Mouse (Mus musculus) midbrain, embryonic 15.5 days (tissue): ENCODE measurements at regions not wholly inside any gene's neighbourhood (a gene's known extent, or its start where the extent isn't known, plus 50 kb on each side); places are given as distances from the start of the nearest gene placed in this dataset.
A peak's percentile ranks its signal among the peaks of the same experiment; 100 is the strongest.
"Not testable (repeated sequence)": the region's sequence is repeated elsewhere in the genome, so short reads cannot be mapped to it uniquely, and the experiment has no call there.

Experiments
- ATAC-seq: fragments of 200-750 bp; cut with Nextera tagmentation; replicated peaks from 2 replicates; pipeline ENCODE4 v1.8.0; 2017; ENCODE audit warnings: moderate TSS enrichment
- H3K27ac ChIP-seq: fragments of 300-500 bp; sonication (generic); 2 replicates; pipeline ENCODE4 v1.5.1; 2015; ENCODE audit warnings: mild to moderate bottlenecking, inconsistent platforms
- H3K27me3 ChIP-seq: fragments of 300-500 bp; sonication (generic); replicated peaks from 2 replicates; pipeline ENCODE4 v1.6.1; 2015; ENCODE audit warnings: inconsistent platforms
- H3K36me3 ChIP-seq: fragments of 300-500 bp; sonication (generic); replicated peaks from 2 replicates; pipeline ENCODE4 v1.6.1; 2015; ENCODE audit warnings: inconsistent platforms
- H3K4me1 ChIP-seq: fragments of 300-500 bp; sonication (generic); 2 replicates; pipeline ENCODE4 v1.6.1; 2015; ENCODE audit warnings: inconsistent platforms
- H3K4me2 ChIP-seq: fragments of 300-500 bp; sonication (generic); 2 replicates; pipeline ENCODE4 v1.6.1; 2015; ENCODE audit warnings: inconsistent platforms, mild to moderate bottlenecking, moderate library complexity
- H3K4me3 ChIP-seq: fragments of 300-500 bp; sonication (generic); 2 replicates; pipeline ENCODE4 v1.5.1; 2015; ENCODE audit warnings: mild to moderate bottlenecking, inconsistent platforms
- H3K9ac ChIP-seq: fragments of 300-500 bp; sonication (generic); 2 replicates; pipeline ENCODE4 v1.6.1; 2015; ENCODE audit warnings: mild to moderate bottlenecking, inconsistent platforms
- H3K9me3 ChIP-seq: fragments of 300-500 bp; sonication (generic); 2 replicates; pipeline ENCODE4 v1.6.1; 2016; ENCODE audit warnings: inconsistent platforms
- WGBS: fragments of 180-500 bp; shearing (Covaris S2); methylation state at CpG from one replicate; pipeline ENCODE4 v1.1.7; 2015; ENCODE audit warnings: mixed read lengths; 5-methylcytosine and 5-hydroxymethylcytosine counted together
- microRNA-seq: library from miRNA; unstranded; fragments of <30 nt; microRNA quantifications from one replicate; pipeline ENCODE4, GENCODE M21; 2016

DNA sequence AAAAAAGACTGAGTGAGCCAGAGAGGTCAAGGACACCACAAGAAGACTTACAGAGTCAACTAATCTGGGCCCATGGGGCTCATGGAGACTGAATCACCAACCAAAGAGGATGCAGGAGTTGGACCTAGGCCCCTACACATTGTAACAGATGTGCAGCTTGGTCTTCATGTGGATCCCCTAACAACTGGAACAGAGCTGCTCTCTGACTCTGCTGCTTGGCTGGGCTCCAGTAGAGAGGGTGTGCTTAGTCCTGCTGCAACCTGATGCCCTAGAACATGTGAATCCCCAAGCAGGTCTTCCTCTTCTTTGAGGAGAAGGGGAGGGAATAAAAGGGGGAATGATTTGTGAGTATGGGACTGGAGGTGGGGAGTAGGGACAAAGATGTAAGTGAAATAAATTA lies 325.8 kb downstream of the Lrig3 start:
- Histone ChIP-seq H3K27me3 (no peaks in the 10 kb centered on the region), H3K9me3 (no peaks in the 10 kb centered on the region), H3K4me2 (no peak overlapping the region), H3K36me3 (no peaks in the 10 kb centered on the region), H3K9ac (no peak overlapping the region), H3K4me3 (no peak overlapping the region), H3K4me1 (no peaks in the 10 kb centered on the region), H3K27ac (no peak overlapping the region)
- no peak for ATAC-seq

DNA sequence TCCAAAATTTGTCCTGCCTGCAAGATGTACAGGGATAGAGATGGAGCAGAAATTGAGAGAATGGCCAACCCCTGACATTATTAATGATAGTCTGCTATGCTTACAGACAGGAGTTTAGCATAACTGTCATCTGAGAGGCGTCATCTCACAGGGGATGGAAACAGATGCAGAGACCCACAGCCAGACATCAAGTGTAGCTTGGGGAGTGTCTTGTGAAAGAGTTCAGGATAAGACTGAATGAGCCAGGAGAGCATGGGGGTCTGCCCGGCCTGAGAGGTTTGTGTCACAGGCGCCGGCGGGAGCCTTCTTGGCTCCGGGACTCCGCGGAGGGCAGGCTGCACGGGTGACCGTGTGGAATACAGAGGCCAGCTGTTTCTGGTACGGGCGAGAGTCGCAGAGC lies 319.1 kb downstream of the Lrig3 start:
- not testable (repeated sequence) for H3K9me3 ChIP-seq, H3K27me3 ChIP-seq, H3K4me1 ChIP-seq, H3K27ac ChIP-seq, H3K4me3 ChIP-seq, H3K4me2 ChIP-seq, H3K9ac ChIP-seq, ATAC-seq, H3K36me3 ChIP-seq
- WGBS, result 95% methylated on average over 6 of the region's 13 CpGs

DNA sequence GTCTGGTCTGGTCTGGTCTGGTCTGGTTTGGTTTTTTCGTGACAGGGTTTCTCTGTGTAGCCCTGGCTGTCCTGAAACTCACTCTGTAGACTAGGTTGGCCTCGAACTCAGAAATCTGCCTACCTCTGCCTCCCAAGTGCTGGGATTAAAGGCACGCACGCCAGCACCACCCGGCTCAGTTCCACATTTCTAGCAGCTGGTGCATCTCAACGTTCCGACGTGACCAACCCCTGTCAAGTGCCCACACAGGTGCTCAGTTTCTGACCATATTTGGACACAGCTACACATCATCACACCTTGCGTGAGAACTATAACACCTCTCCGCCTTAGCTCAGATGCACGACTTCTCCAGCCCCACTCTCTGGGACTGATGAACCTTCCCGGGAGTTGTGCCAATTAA lies 304.4 kb downstream of the Lrig3 start:
- H3K9ac ChIP-seq, result no peak overlapping the region
- H3K4me2 ChIP-seq, result no peak overlapping the region
- no peak overlapping the region for H3K4me3 ChIP-seq
- WGBS, result 96% methylated on average over 12 of the region's 12 CpGs
- no peaks in the 10 kb centered on the region for H3K4me1 ChIP-seq
- ATAC-seq, result no peak
- H3K27me3 ChIP-seq, result no peaks in the 10 kb centered on the region
- no peaks in the 10 kb centered on the region for H3K36me3 ChIP-seq
- H3K9me3 ChIP-seq, result no peaks in the 10 kb centered on the region
- no peak overlapping the region for H3K27ac ChIP-seq

DNA sequence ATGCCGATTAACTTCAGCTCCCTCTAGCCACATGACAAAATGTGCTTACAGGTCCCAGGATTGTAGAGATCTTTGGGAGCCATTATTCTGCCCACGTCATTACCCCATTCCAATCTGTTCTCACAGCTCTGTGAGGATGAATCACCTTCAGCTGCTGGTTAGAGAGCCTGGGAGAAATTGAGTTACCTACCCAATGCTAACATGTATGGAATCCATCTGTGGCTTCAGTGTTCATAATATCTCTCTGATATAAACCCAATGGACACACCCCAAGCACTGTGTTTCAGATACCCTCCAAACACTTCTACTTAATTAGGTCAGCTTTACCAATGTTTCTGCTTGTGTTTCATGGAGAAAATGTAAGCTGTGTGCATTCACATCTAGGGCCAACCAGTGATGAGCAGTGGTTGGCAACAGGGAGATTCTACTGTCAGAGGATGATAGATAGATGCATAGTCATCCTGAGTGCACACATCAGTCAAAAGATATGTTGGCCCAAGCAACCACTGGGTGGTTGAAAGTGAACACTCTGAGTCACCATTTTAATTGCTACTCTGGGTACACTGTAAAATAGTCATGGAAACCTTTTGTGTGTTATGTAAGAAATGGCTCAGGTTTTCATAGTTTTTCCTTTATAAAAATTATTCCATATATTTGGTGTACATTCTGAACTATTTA lies 301.5 kb downstream of the Lrig3 start:
- H3K9me3 ChIP-seq, result no peaks in the 10 kb centered on the region
- no peak overlapping the region for H3K4me3 ChIP-seq
- ATAC-seq, result no peak
- 89% methylated on average over 2 of the region's 2 CpGs for WGBS
- no peaks in the 10 kb centered on the region for H3K4me1 ChIP-seq
- H3K27ac ChIP-seq, result no peak overlapping the region
- no peak overlapping the region for H3K4me2 ChIP-seq
- H3K9ac ChIP-seq, result no peak overlapping the region
- no peaks in the 10 kb centered on the region for H3K27me3 ChIP-seq
- H3K36me3 ChIP-seq, result no peaks in the 10 kb centered on the region

DNA sequence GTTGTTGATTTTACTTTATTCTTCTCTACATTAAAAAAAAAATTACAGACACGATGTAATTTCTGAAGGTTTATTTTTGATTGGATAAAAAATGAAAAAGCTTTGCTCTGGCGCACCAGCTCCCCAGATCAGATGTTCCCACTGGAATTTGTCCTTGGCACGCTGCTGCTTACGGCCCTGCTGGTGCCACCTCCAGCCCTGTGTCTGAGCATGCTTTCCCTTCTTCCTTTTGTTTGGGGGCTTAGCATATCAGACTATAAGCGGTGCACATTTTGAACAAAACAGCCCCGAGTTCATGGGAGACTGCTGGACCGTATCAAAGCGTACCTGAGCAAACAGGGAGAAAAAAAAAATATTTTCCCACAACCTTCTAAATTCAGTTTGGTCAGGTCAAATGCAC lies 291.2 kb downstream of the Lrig3 start:
- WGBS, result 28% methylated on average over 8 of the region's 8 CpGs
- H3K4me2 ChIP-seq, result no peak overlapping the region
- H3K4me1 ChIP-seq, result peaks cover 10% of the 10 kb centered on the region; the same call in 1 of the 2 replicates
- H3K4me3 ChIP-seq, result no peak overlapping the region
- H3K9me3 ChIP-seq, result no peaks in the 10 kb centered on the region
- H3K9ac ChIP-seq, result no peak overlapping the region
- H3K27ac ChIP-seq, result peak overlapping the region; percentile 34; the same call in 1 of the 2 replicates
- ATAC-seq, result no peak
- H3K27me3 ChIP-seq, result no peaks in the 10 kb centered on the region
- no peaks in the 10 kb centered on the region for H3K36me3 ChIP-seq

DNA sequence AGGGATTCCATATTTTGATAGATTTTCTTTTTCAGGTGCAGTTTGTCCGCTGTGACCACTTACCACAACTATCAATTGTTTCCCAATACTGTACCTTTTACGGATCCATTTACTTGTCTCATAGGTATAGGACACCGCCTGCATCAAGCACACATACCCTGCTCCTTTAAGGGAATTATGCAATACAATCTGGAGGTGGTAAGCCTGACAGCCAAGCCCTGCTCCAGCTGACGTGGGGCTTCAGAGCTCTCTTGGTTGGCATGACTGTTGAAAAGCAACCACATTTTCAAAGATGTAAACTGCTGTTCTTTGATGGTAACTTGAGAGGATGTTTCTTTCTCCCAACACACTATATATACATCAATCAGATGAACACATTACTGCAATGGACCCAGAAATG lies 288.2 kb downstream of the Lrig3 start:
- Histone ChIP-seq H3K36me3 (no peaks in the 10 kb centered on the region), H3K9ac (no peak overlapping the region)

DNA sequence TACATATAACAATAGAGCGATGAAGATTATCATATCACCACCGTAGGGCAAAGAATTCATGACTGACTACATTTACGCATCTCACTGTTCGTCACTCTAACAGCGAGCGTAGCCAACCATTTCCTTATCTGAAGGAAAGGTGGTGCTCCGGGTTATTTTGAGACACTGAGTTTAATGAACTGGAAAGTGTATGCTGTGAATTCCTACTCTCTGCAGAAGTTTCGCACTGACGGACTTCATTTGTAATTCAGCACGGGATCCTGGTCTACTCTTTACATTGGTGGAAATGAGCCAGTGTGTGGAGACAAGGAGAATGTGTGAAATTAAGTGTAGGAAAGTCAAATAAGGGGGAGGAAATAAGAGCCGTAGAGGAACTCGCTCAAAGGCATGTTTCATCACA lies 283.2 kb downstream of the Lrig3 start:
- H3K9ac ChIP-seq, result no peak overlapping the region
- H3K27me3 ChIP-seq, result no peaks in the 10 kb centered on the region
- ATAC-seq, result no peak
- H3K4me2 ChIP-seq, result no peak overlapping the region
- no peaks in the 10 kb centered on the region for H3K4me1 ChIP-seq
- no peak overlapping the region for H3K27ac ChIP-seq
- H3K4me3 ChIP-seq, result no peak overlapping the region
- no peaks in the 10 kb centered on the region for H3K36me3 ChIP-seq
- H3K9me3 ChIP-seq, result no peaks in the 10 kb centered on the region
- WGBS, result 64% methylated on average over 12 of the region's 12 CpGs

More for the DNA sequence above, 288.2 kb downstream of the Lrig3 start:
- Histone ChIP-seq H3K4me2 (no peak overlapping the region), H3K4me3 (no peak overlapping the region), H3K4me1 (peaks cover 10% of the 10 kb centered on the region; the same call in 1 of the 2 replicates), H3K9me3 (no peaks in the 10 kb centered on the region), H3K27ac (no peak overlapping the region), H3K27me3 (no peaks in the 10 kb centered on the region)
- ATAC-seq, result no peak
- 87% methylated on average over 4 of the region's 4 CpGs for WGBS

DNA sequence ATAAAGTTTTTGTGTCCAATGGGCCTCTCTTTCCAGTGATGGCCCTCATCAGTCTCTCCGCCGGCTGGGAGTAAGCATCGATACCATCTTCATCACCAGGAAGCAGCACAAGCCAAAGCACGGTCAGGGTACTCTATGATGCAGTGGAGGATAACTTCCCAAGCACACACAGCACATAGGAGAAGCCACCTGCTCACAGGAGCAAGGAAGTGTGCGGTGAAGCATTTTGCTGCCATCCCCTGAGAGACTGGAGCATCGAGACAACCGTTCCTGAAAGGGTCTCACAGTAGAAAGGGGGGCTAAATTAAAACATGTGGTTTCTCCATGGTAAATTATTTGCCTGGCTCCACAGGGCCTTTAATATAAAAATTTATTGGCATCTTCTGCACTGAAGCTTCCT lies 277.1 kb downstream of the Lrig3 start:
- Histone ChIP-seq H3K4me2 (no peak overlapping the region), H3K4me1 (no peaks in the 10 kb centered on the region), H3K9ac (no peak overlapping the region), H3K9me3 (no peaks in the 10 kb centered on the region), H3K27me3 (no peaks in the 10 kb centered on the region), H3K36me3 (no peaks in the 10 kb centered on the region), H3K4me3 (no peak overlapping the region), H3K27ac (no peak overlapping the region)
- 81% methylated on average over 7 of the region's 7 CpGs for WGBS
- ATAC-seq, result no peak

DNA sequence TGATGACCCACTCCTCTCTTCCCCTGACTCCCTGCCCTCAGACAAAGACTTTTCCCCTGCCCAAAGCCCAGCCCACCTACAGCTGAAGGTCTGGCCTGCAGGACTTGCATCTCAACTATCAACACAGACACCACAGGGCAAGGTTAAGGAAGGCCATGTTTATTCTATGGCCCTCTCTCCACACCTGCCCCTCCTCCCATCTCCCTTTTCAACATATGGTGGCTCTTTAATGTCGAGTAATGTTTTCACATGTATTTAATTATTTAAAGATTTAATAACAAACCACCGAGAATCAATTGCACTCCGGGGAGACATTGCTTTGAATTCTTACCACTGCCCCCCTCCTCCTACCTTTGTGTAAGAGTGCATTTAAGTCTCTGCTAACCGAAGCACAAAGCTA lies 273.6 kb downstream of the Lrig3 start:
- Histone ChIP-seq H3K9me3 (no peaks in the 10 kb centered on the region), H3K36me3 (no peaks in the 10 kb centered on the region), H3K27ac (no peak overlapping the region), H3K27me3 (no peaks in the 10 kb centered on the region), H3K4me1 (no peaks in the 10 kb centered on the region), H3K4me2 (no peak overlapping the region), H3K4me3 (no peak overlapping the region), H3K9ac (no peak overlapping the region)
- 44% methylated on average over 4 of the region's 4 CpGs for WGBS
- no peak for ATAC-seq

Small RNA genes lying in the stretch of these regions (microRNA-seq; reads per million reads assigned to microRNA genes)
- gene Mir378d, result 3.1 reads per million, percentile 15 among the genes with 10 or more reads in this experiment
